ENCODE assay signal across 18 mouse cellular contexts in genomic region chr13:89777146-89777545, GRCm38 (mm10). TPM values are rescaled to one million over a fixed set of nuclear protein-coding genes. Genes with fewer than 3 reads are reported as not detected.
DNase-seq lines count a peak whose midpoint lies in the region; TF ChIP-seq lines count a peak whose summit lies in the region.
"Had no signal": no experiment of that assay in that cellular context is flagged by ENCODE, and none has a peak within 500 bp of the region (broad histone marks: within the 10 kb centered on the region; RNA-seq: fewer than 3 reads in every experiment).

No protein-coding gene starts in this region.

- no peak overlapping the region for H3K4me3 ChIP-seq in layer of hippocampus, adult 2 months
- H3K4me3 ChIP-seq: embryonic facial prominence, embryonic 10.5 days; embryonic facial prominence, embryonic 12.5 days; forebrain, embryonic 13.5 days; forebrain, embryonic 15.5 days had no signal

- H3K27ac ChIP-seq in layer of hippocampus, adult 2 months = no peak overlapping the region
- H3K27ac ChIP-seq: embryonic facial prominence, embryonic 10.5 days; embryonic facial prominence, embryonic 12.5 days; forebrain, embryonic 13.5 days; forebrain, embryonic 15.5 days had no signal

- TF ChIP-seq CTCF in layer of hippocampus, adult 2 months (conservative IDR thresholded peaks at IDR 0.05) = no peak

- peak; percentile 35 for DNase-seq in adrenal gland, adult 2 months
- no peak for DNase-seq in adrenal gland, postnatal 14 days
- DNase-seq in 3T3-L1 (ENCODE audit: low read depth, low spot score) (peak; percentile 12), NIH3T3 (ENCODE audit: low read depth) (peak; percentile 17)
- DNase-seq in thymus, postnatal 4 days = no peak
- no peak for DNase-seq in layer of hippocampus, adult 2 months (ENCODE audit: low spot score in 2 of 2)
- DNase-seq: B cell, adult 2 months; cerebellum, adult 11-12 months; cerebellum, adult 2 months; cerebellum, adult 9-10 months; cerebellum, postnatal 10 days; cerebellum, postnatal 25 days; forebrain, postnatal 0 days had no signal

RNA-seq across cellular contexts. Expression of gene Vcan, which starts 34.8 kb away (rescaled TPM):
- 1 to 10 TPM; 2.7 to 3.2 TPM for total RNA-seq in adrenal gland, adult 2 months (2021)
- polyA plus RNA-seq in adrenal gland, adult 2 months (2012; rRNA removed) = 0.88 and 1.4 TPM in 2 replicates
- total RNA-seq in adrenal gland, postnatal 14 days (2021) = 6.1 and 8.5 TPM in 2 replicates
- 10 to 100 TPM; 15.7 to 16.8 TPM for total RNA-seq in layer of hippocampus, adult 2 months (2021)
- polyA plus RNA-seq: G1E had no signal

Comparison
In these comparisons a context has a peak if more than half of its experiments do, and no peak if none do; other contexts are left out.
1. DNase-seq: peak in adrenal gland, adult 2 months (single experiment), 3T3-L1 (single experiment) and NIH3T3 (single experiment); none in adrenal gland, postnatal 14 days (single experiment), thymus, postnatal 4 days (single experiment) and layer of hippocampus, adult 2 months (0 of 2).